Mouse (Mus musculus) forebrain, embryonic 10.5 days (tissue): ENCODE data around the gene Lin28a. TPM values are rescaled to one million over a fixed set of nuclear protein-coding genes. Genes with fewer than 3 reads are reported as not detected.
A peak's percentile ranks its signal among the peaks of the same experiment; 100 is the strongest.
"Not testable (repeated sequence)": the region's sequence is repeated elsewhere in the genome, so short reads cannot be mapped to it uniquely, and the experiment has no call there.

Experiments
- DNase-seq: peaks from one replicate; pipeline ENCODE4 v3.0.0-alpha.2; 2017; ENCODE audit warnings: low spot score; ENCODE audit errors: extremely low spot score
- H3K27ac ChIP-seq: fragments of 300-500 bp; sonication (generic); 2 replicates; pipeline ENCODE4 v1.5.1; 2016; ENCODE audit warnings: mild to moderate bottlenecking
- H3K27me3 ChIP-seq: fragments of 300-500 bp; sonication (generic); 2 replicates; pipeline ENCODE4 v1.6.1; 2016; ENCODE audit warnings: mild to moderate bottlenecking; ENCODE audit not compliant: poor library complexity, severe bottlenecking
- H3K36me3 ChIP-seq: fragments of 300-500 bp; sonication (generic); replicated peaks from 2 replicates; pipeline ENCODE4 v1.6.1; 2016; ENCODE audit warnings: mild to moderate bottlenecking, moderate library complexity
- H3K4me1 ChIP-seq: fragments of 300-500 bp; sonication (generic); 2 replicates; pipeline ENCODE4 v1.6.1; 2016
- H3K4me3 ChIP-seq: fragments of 300-500 bp; sonication (generic); 2 replicates; pipeline ENCODE4 v1.5.1; 2016; ENCODE audit warnings: mild to moderate bottlenecking, moderate library complexity
- H3K9me3 ChIP-seq: fragments of 300-500 bp; sonication (generic); 2 replicates; pipeline ENCODE4 v1.6.1; 2016; ENCODE audit warnings: mild to moderate bottlenecking, moderate library complexity
- WGBS: fragments of 180-500 bp; shearing (Covaris S2); methylation state at CpG from one replicate; pipeline ENCODE4 v1.1.7; 2016; 5-methylcytosine and 5-hydroxymethylcytosine counted together
- polyA plus RNA-seq: library from polyadenylated mRNA; unstranded; fragments of >200 nt; fragmentation: Nextera tagmentation; extraction: Ambion mirVana; gene quantifications from 2 replicates; pipeline ENCODE4 v1.2.1, GENCODE M21; 2016

Gene Lin28a
- polyA plus RNA-seq, 1 experiment from 2014 or later, result 21.6 TPM

- Histone ChIP-seq H3K4me3 (no peak overlapping the region), H3K4me1 (no peaks in the 10 kb centered on the region), H3K36me3 (peaks cover 100% of the 10 kb centered on the region), H3K9me3 (no peaks in the 10 kb centered on the region), H3K27ac (no peak overlapping the region), H3K27me3 (no peaks in the 10 kb centered on the region)
- no peak for DNase-seq
- WGBS, result 89% methylated on average over 13 of the region's 13 CpGs
Observed at GRCm38 (mm10) chr4:133991087-133991660, 27.5 kb downstream of the Lin28a start.

GRCm38 (mm10) chr4:133990035-133990434, 28.6 kb downstream of the Lin28a start:
- Histone ChIP-seq H3K36me3 (peaks cover 96% of the 10 kb centered on the region), H3K27me3 (no peaks in the 10 kb centered on the region), H3K4me1 (no peaks in the 10 kb centered on the region), H3K27ac (no peak overlapping the region), H3K9me3 (no peaks in the 10 kb centered on the region), H3K4me3 (no peak overlapping the region)
- no peak for DNase-seq
- 67% methylated on average over 4 of the region's 4 CpGs for WGBS

GRCm38 (mm10) chr4:133988289-133988688, 30.4 kb downstream of the Lin28a start:
- not testable (repeated sequence) for H3K27me3 ChIP-seq, H3K4me3 ChIP-seq, H3K4me1 ChIP-seq, H3K9me3 ChIP-seq, H3K27ac ChIP-seq, DNase-seq
- H3K36me3 ChIP-seq, result peaks cover 84% of the 10 kb centered on the region
- 91% methylated on average over 8 of the region's 8 CpGs for WGBS

- H3K36me3 ChIP-seq, result peaks cover 82% of the 10 kb centered on the region
- DNase-seq, result no peak
- WGBS, result 82% methylated on average over 13 of the region's 13 CpGs
- no peaks in the 10 kb centered on the region for H3K27me3 ChIP-seq
- H3K4me3 ChIP-seq, result no peak overlapping the region
- H3K27ac ChIP-seq, result no peak overlapping the region
- no peaks in the 10 kb centered on the region for H3K9me3 ChIP-seq
- no peaks in the 10 kb centered on the region for H3K4me1 ChIP-seq
Observed at GRCm38 (mm10) chr4:133982936-133983335, 35.7 kb downstream of the Lin28a start.

GRCm38 (mm10) chr4:133980496-133980895, 38.1 kb downstream of the Lin28a start:
- Histone ChIP-seq H3K9me3 (no peaks in the 10 kb centered on the region), H3K27ac (no peak overlapping the region), H3K4me1 (no peaks in the 10 kb centered on the region), H3K27me3 (no peaks in the 10 kb centered on the region), H3K4me3 (no peak overlapping the region), H3K36me3 (peaks cover 80% of the 10 kb centered on the region)
- DNase-seq, result no peak
- 90% methylated on average over 5 of the region's 5 CpGs for whole genome bisulfite sequencing

GRCm38 (mm10) chr4:133978021-133978711, 40.5 kb downstream of the Lin28a start:
- WGBS, result 89% methylated on average over 10 of the region's 10 CpGs
- H3K4me3 ChIP-seq, result no peak overlapping the region
- DNase-seq, result no peak
- no peaks in the 10 kb centered on the region for H3K27me3 ChIP-seq
- H3K9me3 ChIP-seq, result no peaks in the 10 kb centered on the region
- H3K4me1 ChIP-seq, result no peaks in the 10 kb centered on the region
- H3K36me3 ChIP-seq, result peaks cover 95% of the 10 kb centered on the region
- no peak overlapping the region for H3K27ac ChIP-seq

GRCm38 (mm10) chr4:133971741-133972140, 46.9 kb downstream of the Lin28a start:
- Histone ChIP-seq H3K4me1 (peaks cover 38% of the 10 kb centered on the region), H3K4me3 (no peak overlapping the region), H3K36me3 (peaks cover 70% of the 10 kb centered on the region), H3K27me3 (no peaks in the 10 kb centered on the region), H3K27ac (no peak overlapping the region), H3K9me3 (no peaks in the 10 kb centered on the region)
- no peak for DNase-seq
- WGBS, result 85% methylated on average over 8 of the region's 8 CpGs

GRCm38 (mm10) chr4:133970876-133971275, 47.8 kb downstream of the Lin28a start:
- WGBS, result 84% methylated on average over 13 of the region's 13 CpGs
- DNase-seq, result no peak

GRCm38 (mm10) chr4:133970196-133970595, 48.4 kb downstream of the Lin28a start:
- H3K27me3 ChIP-seq, result no peaks in the 10 kb centered on the region
- peak overlapping the region; percentile 87; the same call in 1 of the 2 replicates for H3K4me3 ChIP-seq
- peaks cover 52% of the 10 kb centered on the region for H3K4me1 ChIP-seq
- peak overlapping the region; percentile 100 for H3K27ac ChIP-seq
- 5% methylated on average over 4 of the region's 4 CpGs for WGBS
- peak; percentile 28 for DNase-seq
- H3K9me3 ChIP-seq, result no peaks in the 10 kb centered on the region
- H3K36me3 ChIP-seq, result peaks cover 71% of the 10 kb centered on the region

More at GRCm38 (mm10) chr4:133970876-133971275, 47.8 kb downstream of the Lin28a start:
- Histone ChIP-seq H3K36me3 (peaks cover 70% of the 10 kb centered on the region), H3K27me3 (no peaks in the 10 kb centered on the region), H3K27ac (peak overlapping the region; percentile 100), H3K9me3 (no peaks in the 10 kb centered on the region), H3K4me3 (no peak overlapping the region), H3K4me1 (peaks cover 47% of the 10 kb centered on the region)

- Histone ChIP-seq H3K4me3 (peak overlapping the region; percentile 87), H3K27ac (peak overlapping the region; percentile 100), H3K9me3 (no peaks in the 10 kb centered on the region), H3K4me1 (peaks cover 55% of the 10 kb centered on the region), H3K36me3 (peaks cover 66% of the 10 kb centered on the region), H3K27me3 (no peaks in the 10 kb centered on the region)
- 58% methylated on average over 8 of the region's 8 CpGs for WGBS
- no peak for DNase-seq
Observed at GRCm38 (mm10) chr4:133969114-133969770, 49.4 kb downstream of the Lin28a start.

- H3K9me3 ChIP-seq, result no peaks in the 10 kb centered on the region
- H3K27me3 ChIP-seq, result no peaks in the 10 kb centered on the region
- peak within 1 kb of the TSS; percentile 100 for H3K27ac ChIP-seq
- WGBS, result under 1% methylated on average over 42 of the region's 42 CpGs
- DNase-seq, result peak; percentile 70
- H3K4me1 ChIP-seq, result peaks cover 55% of the 10 kb centered on the region
- H3K36me3 ChIP-seq, result peaks cover 68% of the 10 kb centered on the region
- peak within 1 kb of the TSS; percentile 87 for H3K4me3 ChIP-seq
Observed at GRCm38 (mm10) chr4:133968150-133968921, 50.3 kb downstream of the Lin28a start, which contains the start of gene Hmgn2. Gene Hmgn2, minus strand, starts transcription at chr4:133968650.

GRCm38 (mm10) chr4:133967866-133968149, 50.8 kb downstream of the Lin28a start:
- H3K27ac ChIP-seq, result peak overlapping the region; percentile 100
- WGBS, result under 1% methylated on average over 29 of the region's 29 CpGs
- no peaks in the 10 kb centered on the region for H3K9me3 ChIP-seq
- DNase-seq, result peak; percentile 95
- H3K27me3 ChIP-seq, result no peaks in the 10 kb centered on the region
- H3K4me1 ChIP-seq, result peaks cover 55% of the 10 kb centered on the region
- peaks cover 68% of the 10 kb centered on the region for H3K36me3 ChIP-seq
- peak overlapping the region; percentile 87 for H3K4me3 ChIP-seq
